Mouse (Mus musculus) 3T3-L1 (cell line): Measurements from ENCODE around the gene Stoml3.
A peak's percentile ranks its signal among the peaks of the same experiment; 100 is the strongest.

Source experiments
- DNase-seq: peaks from one replicate; pipeline ENCODE4 v3.0.0-alpha.2; 2015; ENCODE audit warnings: low read depth, low spot score

The Stoml3 gene

DNA sequence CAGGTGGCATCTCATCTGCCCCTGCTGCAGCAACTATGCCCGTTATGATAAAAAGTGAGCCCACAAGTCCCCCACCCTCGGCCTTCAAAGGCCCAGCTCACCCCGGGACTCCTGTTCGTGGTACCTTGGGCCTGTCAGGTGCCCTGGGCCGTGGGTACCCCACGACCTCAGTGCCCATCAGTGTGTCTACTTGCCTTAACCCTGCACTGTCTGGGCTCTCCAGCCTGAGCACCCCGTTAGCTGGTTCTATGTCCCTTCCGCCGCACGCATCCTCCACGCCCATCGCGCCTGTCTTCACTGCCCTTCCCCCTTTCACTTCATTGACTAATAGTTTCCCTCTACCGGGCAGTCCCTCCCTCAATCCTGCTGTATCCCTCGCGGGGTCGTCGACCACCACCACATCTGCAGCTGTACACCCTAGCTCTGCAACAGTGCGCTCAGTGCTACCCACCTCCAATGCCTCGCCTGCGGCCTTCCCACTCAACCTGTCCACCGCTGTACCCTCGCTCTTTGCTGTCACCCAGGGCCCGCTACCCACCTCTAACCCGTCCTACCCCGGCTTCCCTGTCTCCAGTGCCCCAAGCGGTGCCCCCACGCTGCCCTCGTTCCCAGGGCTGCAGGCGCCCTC is 9.9 kb upstream of the Stoml3 start:
- no peak for DNase-seq

DNA sequence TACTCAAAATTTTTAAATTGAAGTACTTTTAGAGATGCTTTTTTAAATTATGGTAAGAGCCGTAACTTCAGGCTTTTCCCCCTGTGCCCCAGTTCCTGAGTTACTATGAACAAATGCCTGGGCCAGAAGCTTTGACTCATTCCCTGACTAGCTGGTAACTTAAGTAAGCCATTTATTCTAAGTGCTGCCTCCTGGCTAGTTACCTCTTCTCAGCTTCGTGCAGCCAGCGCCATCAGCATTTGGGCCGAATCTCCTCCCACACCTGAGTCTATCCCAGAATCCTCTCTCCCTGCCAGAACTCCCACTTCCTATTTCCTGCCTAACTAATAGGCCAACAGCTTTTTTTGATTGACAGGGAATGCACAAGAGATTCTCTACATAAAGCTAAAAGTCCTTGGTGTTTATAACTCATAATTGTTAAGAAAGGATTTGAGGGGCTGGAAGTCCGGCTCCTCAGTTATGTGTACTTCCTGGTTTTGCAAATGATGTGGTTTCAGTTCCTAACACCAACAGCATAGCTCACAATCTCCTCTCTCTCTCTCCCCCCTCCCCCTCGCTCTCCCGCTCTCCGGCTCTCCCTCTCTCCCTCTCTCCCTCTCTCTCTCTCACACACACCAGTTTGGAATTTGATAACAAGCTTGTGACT is 4.9 kb upstream of the Stoml3 start:
- no peak for DNase-seq

DNA sequence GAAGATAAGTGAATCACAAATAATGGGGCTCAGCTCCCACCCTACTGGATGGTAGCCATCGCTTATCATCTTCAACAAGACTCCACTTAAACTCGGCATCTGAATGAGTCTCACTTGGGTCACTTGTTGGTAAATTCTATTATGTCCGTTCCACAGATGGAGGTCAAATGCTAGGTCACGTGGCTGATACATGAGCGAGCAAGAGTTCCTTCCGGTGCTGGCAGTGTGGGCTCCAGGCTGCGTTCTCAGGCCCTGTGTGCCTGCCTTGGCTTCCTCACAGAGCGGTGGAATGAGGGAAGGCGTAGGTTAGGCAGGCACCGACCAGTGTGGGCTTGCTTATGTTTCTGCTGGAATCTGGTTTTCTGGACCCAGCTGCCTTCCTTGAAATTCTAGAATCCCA is 1.9 kb upstream of the Stoml3 start:
- DNase-seq: no peak

DNA sequence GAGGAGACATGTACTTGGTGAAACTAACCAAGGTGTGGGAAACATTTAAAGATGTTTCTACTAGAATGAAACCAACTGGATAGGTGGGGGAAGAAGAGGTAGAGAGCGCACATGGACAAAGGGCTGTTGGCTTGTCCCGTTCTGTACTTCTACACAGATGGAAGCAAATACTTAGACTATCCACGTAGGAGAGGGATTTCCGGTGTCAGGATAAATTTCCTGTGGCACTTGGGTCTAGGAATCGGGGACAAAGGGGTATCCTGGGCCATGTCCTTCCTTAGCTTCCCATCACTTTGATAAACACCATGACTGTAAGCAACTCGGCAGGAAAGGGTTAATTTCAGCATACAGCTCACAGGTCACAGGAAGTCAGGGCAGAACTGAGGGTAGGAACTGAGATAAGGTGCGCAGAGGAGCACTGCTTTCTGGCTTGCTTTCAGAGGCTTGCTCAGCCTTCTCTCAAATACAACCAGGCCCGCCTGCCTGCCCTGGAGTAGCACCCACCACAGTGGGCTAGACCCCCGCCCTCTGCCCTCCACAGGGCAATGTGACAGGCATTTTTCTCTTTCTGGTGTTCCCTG is 1.4 kb upstream of the Stoml3 start:
- DNase-seq: no peak

DNA sequence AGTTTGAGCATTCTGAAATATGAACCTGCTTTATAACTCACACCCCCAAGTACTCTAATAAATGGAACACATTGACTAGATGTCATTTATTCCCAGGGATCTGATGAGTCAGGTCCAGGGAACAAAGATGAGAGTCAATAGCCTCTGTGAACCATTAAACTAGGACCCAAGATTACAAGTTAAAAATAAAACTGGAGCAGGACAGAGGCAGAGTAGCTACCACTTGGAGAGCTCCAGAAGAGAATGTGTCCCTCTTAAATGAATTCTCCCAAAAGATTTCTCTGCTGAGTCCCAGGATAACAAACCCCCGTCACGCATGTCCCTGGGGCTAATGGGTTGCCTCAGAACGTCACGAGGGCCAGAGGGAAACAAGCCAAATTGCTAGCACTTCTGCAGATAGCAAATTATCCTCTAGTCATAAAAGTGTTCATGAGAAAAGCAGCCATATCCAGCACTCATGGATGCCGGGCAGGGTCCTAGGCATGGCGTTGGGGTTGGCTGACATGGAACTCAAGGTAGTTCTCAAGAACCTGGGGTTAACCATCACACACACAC is 10.0 kb downstream of the Stoml3 start:
- DNase-seq: no peak

DNA sequence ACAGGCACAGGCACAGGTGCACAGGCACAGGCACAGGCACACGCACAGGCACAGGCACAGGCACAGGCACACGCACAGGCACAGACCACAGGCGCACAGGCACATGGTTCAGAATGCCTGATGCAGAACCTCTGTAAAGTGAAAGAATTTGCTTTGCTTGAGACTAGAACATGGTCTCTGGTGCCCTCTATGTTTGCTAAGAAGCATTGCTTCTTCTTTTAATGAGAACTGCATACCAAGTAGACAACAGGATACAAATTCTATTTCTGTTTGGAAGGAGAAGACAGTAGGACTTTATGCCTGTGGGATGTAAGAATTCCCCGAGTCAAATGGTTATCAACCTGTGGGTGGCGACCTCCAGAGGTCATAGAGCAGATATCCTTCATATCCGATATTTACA is 14.0 kb downstream of the Stoml3 start:
- DNase-seq: peak; percentile 41

DNA sequence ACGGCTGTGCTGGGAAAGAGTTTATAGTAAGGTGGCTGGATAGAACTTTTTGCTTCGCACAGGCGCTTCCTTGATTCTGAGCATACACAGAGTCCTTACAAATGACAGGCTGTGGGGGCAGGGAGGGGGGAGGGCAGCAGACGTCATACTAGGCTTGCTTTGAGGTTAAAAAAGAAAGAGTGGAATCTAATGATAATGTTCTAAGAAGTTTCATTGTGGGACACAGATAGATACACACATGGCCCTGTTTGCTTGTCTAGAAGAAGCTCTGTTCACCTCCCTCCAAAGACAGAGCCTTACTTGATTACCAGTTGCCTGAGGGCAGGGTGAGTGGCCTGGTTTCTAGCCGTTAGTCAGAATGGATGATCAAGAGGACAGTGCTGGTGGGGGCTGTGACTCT is 24.6 kb downstream of the Stoml3 start:
- no peak for DNase-seq

DNA sequence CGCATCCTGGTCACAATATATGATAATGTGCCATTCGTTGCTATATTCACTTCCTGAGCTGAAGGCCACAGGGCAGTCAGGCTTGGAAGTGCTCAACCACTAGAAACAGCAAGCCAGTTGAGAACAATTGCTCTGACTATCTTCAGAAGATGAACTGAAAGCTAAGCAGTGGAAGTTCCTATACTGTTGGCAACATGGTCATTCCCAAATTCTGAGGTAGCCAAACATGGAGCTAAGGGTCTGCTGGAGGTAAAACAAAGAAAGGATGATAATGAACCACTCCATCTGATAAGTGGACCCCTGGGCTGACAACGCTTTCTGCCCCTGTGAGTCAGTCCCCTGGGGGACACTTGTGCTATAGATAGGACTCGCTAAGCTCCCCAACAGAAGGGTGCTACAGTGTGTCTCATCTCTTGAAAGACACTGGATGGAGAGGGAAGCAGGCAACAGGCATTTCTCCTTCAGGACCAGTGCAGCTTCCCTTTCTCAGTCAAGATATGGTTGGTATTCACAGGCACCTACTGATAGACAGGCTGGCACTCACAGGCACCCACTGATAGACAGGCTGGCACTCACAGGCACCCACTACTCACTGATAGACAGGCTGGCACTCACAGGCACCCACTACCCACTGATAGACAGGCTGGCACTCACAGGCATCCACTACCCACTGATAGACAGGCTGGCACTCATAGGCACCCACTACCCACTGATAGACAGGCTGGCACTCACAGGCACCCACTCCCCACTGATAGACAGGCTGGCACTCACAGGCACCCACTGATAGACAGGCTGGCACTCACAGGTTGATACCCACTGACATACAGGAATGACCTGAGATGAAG is 26.0 kb downstream of the Stoml3 start:
- DNase-seq: no peak

DNA sequence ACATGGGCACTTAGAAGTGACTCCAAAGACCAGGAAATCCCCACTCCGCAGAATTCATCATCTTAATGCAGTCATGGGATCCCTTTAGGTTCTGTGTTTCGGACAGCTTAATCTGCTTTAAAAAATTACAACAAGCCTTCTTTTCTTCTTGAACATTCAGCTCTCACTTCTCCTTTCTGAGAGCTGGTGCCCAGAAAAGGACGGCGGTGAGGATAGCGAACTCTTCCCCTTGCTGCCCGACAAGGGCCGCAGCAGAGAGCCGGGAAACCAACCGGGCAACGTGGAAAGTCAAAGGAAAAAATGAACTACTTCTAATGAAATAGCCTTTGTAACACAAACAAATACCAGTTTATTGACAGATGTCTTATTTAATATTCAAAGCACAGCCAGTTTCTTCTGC is 34.3 kb downstream of the Stoml3 start:
- no peak for DNase-seq

DNA sequence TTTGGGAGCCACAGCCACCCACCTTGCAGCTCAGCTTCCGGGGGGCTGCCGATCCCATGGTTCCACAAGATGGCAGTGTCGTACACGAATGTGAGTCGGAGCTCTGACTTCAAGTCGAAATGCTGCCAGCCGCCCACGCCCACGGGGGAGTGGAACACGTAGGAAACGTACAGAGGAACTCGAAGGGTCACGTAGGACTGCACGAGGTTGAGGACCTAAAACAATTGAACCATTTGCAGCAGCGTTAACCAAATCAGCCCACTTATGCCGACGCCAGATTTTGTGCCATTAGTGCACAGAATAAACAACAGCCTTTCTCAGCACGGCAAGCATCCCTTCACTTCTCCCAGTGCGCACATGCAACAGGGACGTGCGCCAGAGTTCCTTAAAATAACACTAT is 37.3 kb downstream of the Stoml3 start:
- DNase-seq: peak; percentile 20

DNA sequence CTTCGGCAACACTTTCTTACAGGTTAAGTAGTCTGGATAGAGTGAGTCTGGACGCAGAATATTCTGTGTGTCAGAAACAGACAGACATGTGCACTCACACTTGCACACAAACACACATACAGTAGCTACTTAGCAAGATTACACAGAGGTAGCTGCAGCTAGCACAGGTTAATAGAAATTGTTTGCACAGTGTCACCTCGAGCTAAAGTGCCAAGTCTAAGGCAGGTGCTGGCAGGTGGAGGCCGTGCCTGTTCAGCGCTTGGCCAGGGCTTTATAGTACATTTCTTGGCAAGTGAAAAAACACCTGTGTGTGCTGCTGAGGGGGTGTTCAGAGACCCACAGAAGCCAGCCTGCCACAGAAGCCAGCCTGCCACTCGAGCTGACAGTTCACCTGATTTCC is 41.9 kb downstream of the Stoml3 start:
- no peak for DNase-seq

DNA sequence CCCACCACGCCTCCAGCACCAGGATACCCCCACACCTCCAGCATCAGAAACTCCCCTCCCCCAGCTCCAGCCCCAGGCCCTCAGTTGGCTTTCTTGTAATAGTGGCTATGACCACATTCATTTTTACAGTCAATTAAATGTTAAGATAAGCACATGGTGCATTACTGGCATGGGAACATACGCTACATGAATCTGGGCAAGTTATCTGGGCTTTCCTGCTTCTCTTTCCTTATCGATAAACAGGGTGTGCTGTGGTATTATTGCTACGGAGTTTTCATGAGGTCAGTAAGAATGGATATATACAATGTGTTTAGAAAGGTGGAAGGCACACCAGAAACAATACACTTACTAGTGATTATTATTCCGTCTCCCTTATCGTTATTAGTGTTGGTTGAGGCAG is 43.6 kb downstream of the Stoml3 start:
- DNase-seq: no peak

DNA sequence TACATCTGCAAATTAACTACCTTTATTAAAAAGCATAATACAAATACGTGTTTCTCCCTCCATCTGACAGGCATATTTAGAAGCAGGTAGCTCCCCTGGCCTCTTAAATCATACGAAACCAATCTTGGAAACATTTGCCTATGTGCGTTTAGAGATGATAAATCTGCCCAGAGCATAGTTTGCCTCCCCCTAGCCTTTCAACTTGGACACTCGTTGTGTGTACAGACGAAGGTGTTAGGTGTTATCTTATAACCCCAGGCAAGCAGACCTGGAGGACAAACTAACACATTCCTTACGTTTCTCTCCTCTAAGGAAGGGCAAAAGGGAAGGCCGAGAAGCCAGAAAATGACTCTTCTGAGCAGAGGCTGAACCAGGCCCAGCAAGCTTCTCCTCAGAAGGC is 64.2 kb downstream of the Stoml3 start:
- DNase-seq: no peak

DNA sequence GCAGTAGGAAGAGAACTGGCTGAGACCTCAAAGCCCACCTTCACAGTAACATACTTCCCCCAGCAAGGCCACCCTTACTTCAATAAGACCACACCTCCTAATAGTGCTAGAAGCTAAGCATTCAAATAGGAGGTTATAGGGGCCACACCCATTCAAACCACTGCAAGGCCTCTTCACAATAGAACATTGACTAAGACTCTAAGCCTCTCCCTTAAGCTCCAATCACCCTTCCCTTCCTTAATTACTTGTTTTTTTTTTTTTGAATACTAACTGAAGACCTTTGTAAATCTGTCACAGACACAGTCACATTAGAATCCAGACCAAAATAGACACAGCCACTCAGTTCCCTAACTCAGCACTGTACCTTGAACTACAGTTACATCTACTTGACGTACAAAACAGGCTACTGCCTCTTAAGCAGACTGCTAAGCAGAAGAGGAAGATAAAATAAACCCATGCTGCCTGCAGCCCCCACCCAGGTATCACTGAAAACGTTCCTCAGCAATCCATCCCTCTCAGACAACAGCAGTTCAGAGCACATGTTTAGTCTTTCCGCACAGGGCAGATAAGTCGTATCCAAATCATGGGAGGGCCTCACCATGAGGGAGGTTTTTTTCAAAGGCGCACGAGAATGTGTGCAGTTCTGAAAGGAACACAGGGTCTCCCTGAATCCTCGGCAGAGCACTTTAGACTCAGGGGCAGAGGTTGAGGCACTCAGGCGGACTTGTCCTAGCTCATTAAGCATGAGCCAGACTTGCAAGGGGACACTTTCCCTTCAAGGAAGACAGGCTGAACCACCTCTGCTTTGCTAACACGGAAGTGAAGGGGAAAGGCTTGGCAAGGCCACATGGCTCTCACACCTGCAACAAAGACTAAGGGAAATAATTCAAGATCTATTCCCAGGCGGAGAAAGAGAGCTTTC is 66.8 kb downstream of the Stoml3 start:
- no peak for DNase-seq

DNA sequence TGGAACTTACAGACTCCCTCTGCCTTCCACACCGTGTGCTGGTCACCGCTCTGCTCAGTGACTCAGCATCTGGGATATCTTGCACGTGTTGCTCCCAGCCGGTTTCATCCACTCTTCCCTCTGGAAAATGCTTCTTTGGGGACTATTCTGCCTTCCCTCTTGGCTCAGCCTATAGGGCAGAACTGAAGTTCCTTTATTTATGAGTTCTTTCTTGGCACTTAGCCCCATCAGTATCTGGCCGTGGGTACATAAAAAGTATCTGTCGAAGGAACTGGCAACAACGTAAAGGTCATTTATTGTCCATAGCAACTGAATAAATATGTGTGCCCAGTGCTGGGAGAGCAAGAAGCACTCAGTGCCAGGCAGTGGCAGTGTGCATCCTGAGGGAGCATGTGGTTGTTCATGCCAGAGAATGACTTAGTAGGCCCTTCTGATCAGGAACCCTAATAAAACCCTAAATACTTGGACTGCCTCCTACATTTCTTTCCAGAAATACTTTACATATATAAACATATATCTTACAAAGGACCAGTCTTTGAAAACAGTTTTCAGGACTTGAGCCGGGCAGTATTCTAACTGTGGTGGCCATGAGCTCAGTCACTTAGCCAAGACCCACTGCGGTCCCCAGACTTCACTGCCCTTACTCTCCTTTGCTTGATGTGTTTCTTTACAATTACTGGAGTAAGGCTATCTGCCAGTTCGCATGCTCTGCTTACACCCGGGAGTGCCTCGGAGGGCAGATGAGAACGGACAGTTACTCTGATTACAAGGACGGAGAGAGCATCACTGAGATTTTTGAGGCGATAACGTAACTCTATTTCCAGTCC is 69.1 kb downstream of the Stoml3 start:
- no peak for DNase-seq
